Mouse (Mus musculus): ENCODE data around the gene Shroom2. TPM values are rescaled to one million over a fixed set of nuclear protein-coding genes. Genes with fewer than 3 reads are reported as not detected.
A peak's percentile ranks its signal among the peaks of the same experiment; 100 is the strongest.
"Not testable (repeated sequence)": the region's sequence is repeated elsewhere in the genome, so short reads cannot be mapped to it uniquely, and the experiment has no call there.

The Shroom2 gene
- polyA plus RNA-seq, 1 experiment from 2014 or later, result 5.9 TPM

DNA sequence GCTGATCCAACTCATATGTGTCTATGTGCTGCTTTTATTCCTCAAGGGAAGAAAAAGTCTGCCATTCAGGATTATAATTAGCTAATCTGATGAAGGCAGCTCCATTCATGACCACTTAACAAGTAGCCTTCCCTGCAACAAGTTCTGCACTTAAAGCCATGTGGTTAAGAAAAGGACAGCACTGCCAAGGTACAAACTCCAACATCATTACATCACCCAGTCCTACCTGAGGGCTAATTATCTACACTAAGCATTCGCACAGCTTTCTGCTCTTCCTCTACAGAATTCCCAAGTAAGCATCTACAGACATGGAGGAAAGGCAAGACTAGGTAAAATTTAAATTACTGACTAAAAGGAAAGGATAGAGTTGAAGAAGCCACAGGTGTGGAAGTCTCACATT lies 13.4 kb downstream of the Shroom2 start:
- no peak for TF ChIP-seq CTCF (IDR thresholded peaks at IDR 0.05; ENCODE audit: low read depth)
- Histone ChIP-seq H3K27ac (no peak overlapping the region), H3K36me3 (ENCODE audit: insufficient read depth, low read length) (no peaks in the 10 kb centered on the region), H3K4me3 (replicated peaks; ENCODE audit: low read depth, low read length) (no peak overlapping the region), H3K4me1 (replicated peaks; ENCODE audit: insufficient read depth, low read length) (no peaks in the 10 kb centered on the region), H3K4me2 (ENCODE audit: low read length) (no peak overlapping the region), H3K9ac (ENCODE audit: low read depth, low read length) (no peak overlapping the region), H3K27me3 (ENCODE audit: insufficient read depth, low read length) (no peaks in the 10 kb centered on the region), H3K9me3 (replicated peaks; ENCODE audit: low read length) (no peaks in the 10 kb centered on the region)
- ATAC-seq (replicated peaks; ENCODE audit: low FRiP score, low read depth), result no peak
- no peak for DNase-seq (ENCODE audit: low spot score)
- WGBS, result 82% methylated on average over 1 of the region's 1 CpGs

DNA sequence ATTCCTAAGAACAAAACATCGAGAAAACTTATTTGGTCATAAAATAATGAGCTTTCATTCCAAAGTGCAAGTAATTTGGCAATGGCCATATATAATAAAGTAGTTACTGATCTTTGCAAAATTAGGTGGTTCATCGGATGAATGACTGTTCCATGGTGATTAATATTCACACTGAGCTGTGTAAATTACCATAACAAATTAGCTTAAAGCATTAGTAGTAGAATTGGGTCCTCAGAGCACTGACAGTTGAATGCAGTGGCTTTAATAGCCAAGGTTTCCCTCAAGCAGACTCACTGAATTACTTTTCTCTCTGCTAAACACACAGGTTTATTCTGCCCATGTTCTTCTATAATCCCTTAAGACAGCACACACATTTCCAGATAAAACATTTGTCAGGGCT lies 23.3 kb downstream of the Shroom2 start:
- ATAC-seq (replicated peaks; ENCODE audit: low FRiP score, low read depth) (no peak), DNase-seq (ENCODE audit: low spot score) (no peak)
- H3K9me3 ChIP-seq (replicated peaks; ENCODE audit: low read length), result no peaks in the 10 kb centered on the region
- H3K27ac ChIP-seq, result no peak overlapping the region
- WGBS, result 72% methylated on average over 2 of the region's 2 CpGs
- no peaks in the 10 kb centered on the region for H3K4me1 ChIP-seq (replicated peaks; ENCODE audit: insufficient read depth, low read length)
- H3K9ac ChIP-seq (ENCODE audit: low read depth, low read length), result no peak overlapping the region
- no peaks in the 10 kb centered on the region for H3K27me3 ChIP-seq (ENCODE audit: insufficient read depth, low read length)
- no peaks in the 10 kb centered on the region for H3K36me3 ChIP-seq (ENCODE audit: insufficient read depth, low read length)
- no peak overlapping the region for H3K4me3 ChIP-seq (replicated peaks; ENCODE audit: low read depth, low read length)
- H3K4me2 ChIP-seq (ENCODE audit: low read length), result no peak overlapping the region
- TF ChIP-seq CTCF (IDR thresholded peaks at IDR 0.05; ENCODE audit: low read depth), result no peak

DNA sequence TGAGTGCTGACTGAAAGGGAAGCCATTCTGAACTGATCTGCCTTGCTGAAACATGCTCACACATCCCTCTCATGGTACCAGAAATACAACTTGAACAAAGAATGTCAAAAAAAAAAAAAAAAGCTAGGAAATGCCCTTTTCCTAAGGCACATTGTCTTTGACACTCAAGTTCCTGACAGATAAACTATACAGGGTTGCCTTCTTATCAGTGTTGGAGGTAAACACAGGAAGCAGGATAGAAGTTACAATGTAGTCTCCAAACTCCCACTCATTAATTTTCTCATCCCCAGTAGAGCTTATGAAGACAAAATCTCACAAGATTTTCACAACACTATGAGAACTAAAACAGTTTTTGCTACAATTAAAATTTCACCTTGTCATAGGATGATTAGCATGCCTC lies 25.6 kb downstream of the Shroom2 start:
- H3K4me1 ChIP-seq (replicated peaks; ENCODE audit: insufficient read depth, low read length), result no peaks in the 10 kb centered on the region
- no peak overlapping the region for H3K4me2 ChIP-seq (ENCODE audit: low read length)
- DNase-seq (ENCODE audit: low spot score), result no peak
- ATAC-seq (replicated peaks; ENCODE audit: low FRiP score, low read depth), result no peak
- no peak overlapping the region for H3K9ac ChIP-seq (ENCODE audit: low read depth, low read length)
- no peaks in the 10 kb centered on the region for H3K27me3 ChIP-seq (ENCODE audit: insufficient read depth, low read length)
- no peaks in the 10 kb centered on the region for H3K36me3 ChIP-seq (ENCODE audit: insufficient read depth, low read length)
- TF ChIP-seq CTCF (IDR thresholded peaks at IDR 0.05; ENCODE audit: low read depth), result no peak
- no peak overlapping the region for H3K27ac ChIP-seq
- no peak overlapping the region for H3K4me3 ChIP-seq (replicated peaks; ENCODE audit: low read depth, low read length)
- no peaks in the 10 kb centered on the region for H3K9me3 ChIP-seq (replicated peaks; ENCODE audit: low read length)

DNA sequence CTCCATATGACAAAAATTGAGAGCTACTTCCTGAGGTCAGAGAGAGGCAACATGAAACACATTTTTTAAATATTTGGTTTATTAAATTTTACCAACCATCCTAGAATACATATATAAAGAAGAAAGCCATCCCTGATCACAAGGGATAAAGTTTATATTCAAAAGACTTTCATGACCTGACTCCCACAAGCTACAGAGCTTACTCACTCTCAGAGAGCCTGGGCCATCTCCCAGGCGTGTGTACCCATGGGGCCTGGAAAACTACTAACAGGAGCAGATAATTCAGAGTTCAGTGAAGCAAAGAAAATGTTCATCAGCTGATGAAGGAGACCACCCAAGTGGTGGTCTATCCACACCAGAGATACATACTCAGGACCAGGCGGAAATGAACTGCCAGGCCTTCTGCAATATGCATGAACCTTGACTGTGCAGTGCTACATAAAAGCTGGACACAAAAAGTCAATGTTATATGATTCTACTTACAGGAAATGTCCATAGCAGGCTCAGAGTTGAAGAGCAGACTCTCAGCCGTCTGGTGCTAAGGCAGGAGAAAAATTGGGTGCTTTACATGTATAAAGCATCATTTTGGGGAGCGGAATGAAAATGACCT lies 30.4 kb downstream of the Shroom2 start:
- TF ChIP-seq CTCF (IDR thresholded peaks at IDR 0.05; ENCODE audit: low read depth), result no peak
- H3K27ac ChIP-seq, result no peak overlapping the region
- no peaks in the 10 kb centered on the region for H3K27me3 ChIP-seq (ENCODE audit: insufficient read depth, low read length)
- no peaks in the 10 kb centered on the region for H3K36me3 ChIP-seq (ENCODE audit: insufficient read depth, low read length)
- no peak overlapping the region for H3K4me3 ChIP-seq (replicated peaks; ENCODE audit: low read depth, low read length)
- H3K4me1 ChIP-seq (replicated peaks; ENCODE audit: insufficient read depth, low read length), result no peaks in the 10 kb centered on the region
- no peak overlapping the region for H3K9ac ChIP-seq (ENCODE audit: low read depth, low read length)
- ATAC-seq (replicated peaks; ENCODE audit: low FRiP score, low read depth) (peak; percentile 40; the same call in 1 of the 2 replicates), DNase-seq (ENCODE audit: low spot score) (peak; percentile 22)
- no peaks in the 10 kb centered on the region for H3K9me3 ChIP-seq (replicated peaks; ENCODE audit: low read length)
- H3K4me2 ChIP-seq (ENCODE audit: low read length), result no peak overlapping the region
- 66% methylated on average over 4 of the region's 4 CpGs for WGBS

DNA sequence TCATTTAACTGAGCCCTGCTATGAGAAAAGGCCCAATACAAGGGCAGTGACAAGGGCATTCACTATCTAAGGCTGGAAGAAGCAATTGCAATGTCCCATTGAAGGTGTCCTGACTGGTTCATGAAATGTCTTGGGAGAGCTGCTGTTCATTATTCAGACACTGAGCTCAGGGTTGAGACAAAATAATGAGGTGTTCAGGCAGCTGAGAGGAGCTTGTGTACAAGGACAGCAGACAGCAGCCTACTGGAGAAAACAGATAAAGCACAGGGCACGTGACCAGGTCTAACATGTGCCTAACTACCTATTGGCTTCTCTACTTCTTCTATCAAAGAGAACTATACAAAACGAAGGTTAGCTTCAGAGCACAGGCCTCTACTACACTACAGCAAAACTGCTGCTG lies 31.1 kb downstream of the Shroom2 start:
- 68% methylated on average over 2 of the region's 2 CpGs for WGBS
- H3K9me3 ChIP-seq (replicated peaks; ENCODE audit: low read length), result no peaks in the 10 kb centered on the region
- no peak overlapping the region for H3K4me3 ChIP-seq (replicated peaks; ENCODE audit: low read depth, low read length)
- no peak overlapping the region for H3K4me2 ChIP-seq (ENCODE audit: low read length)
- no peaks in the 10 kb centered on the region for H3K4me1 ChIP-seq (replicated peaks; ENCODE audit: insufficient read depth, low read length)
- H3K36me3 ChIP-seq (ENCODE audit: insufficient read depth, low read length), result no peaks in the 10 kb centered on the region
- no peak overlapping the region for H3K9ac ChIP-seq (ENCODE audit: low read depth, low read length)
- H3K27me3 ChIP-seq (ENCODE audit: insufficient read depth, low read length), result no peaks in the 10 kb centered on the region
- TF ChIP-seq CTCF (IDR thresholded peaks at IDR 0.05; ENCODE audit: low read depth), result no peak
- ATAC-seq (replicated peaks; ENCODE audit: low FRiP score, low read depth) (no peak), DNase-seq (ENCODE audit: low spot score) (no peak)
- H3K27ac ChIP-seq, result peak overlapping the region; percentile 27; the same call in 1 of the 2 replicates

DNA sequence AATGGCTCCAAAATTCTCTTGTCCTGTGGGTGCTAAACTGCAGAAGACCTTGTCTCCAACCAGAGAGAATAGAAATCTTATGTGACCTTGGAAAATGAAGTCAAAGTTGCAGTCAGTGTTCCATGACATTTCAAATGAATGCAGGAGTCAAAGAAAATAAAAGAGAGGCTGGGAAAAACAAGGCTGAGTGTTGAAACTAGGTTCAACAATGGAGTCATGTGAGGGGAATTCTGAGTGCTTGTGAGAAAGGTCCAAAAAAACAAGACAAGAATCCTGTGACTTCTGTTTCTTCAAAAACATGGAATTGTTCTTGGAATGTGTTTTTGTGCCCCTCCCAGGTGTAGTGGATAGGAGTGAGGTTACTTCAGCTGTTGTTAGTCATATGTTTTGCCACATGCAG lies 34.0 kb downstream of the Shroom2 start:
- ATAC-seq (replicated peaks; ENCODE audit: low FRiP score, low read depth) (no peak), DNase-seq (ENCODE audit: low spot score) (no peak)
- no peak overlapping the region for H3K27ac ChIP-seq
- H3K36me3 ChIP-seq (ENCODE audit: insufficient read depth, low read length), result no peaks in the 10 kb centered on the region
- TF ChIP-seq CTCF (IDR thresholded peaks at IDR 0.05; ENCODE audit: low read depth), result no peak
- H3K9me3 ChIP-seq (replicated peaks; ENCODE audit: low read length), result no peaks in the 10 kb centered on the region
- no peak overlapping the region for H3K9ac ChIP-seq (ENCODE audit: low read depth, low read length)
- no peaks in the 10 kb centered on the region for H3K4me1 ChIP-seq (replicated peaks; ENCODE audit: insufficient read depth, low read length)
- no peak overlapping the region for H3K4me2 ChIP-seq (ENCODE audit: low read length)
- no peaks in the 10 kb centered on the region for H3K27me3 ChIP-seq (ENCODE audit: insufficient read depth, low read length)
- H3K4me3 ChIP-seq (replicated peaks; ENCODE audit: low read depth, low read length), result no peak overlapping the region

DNA sequence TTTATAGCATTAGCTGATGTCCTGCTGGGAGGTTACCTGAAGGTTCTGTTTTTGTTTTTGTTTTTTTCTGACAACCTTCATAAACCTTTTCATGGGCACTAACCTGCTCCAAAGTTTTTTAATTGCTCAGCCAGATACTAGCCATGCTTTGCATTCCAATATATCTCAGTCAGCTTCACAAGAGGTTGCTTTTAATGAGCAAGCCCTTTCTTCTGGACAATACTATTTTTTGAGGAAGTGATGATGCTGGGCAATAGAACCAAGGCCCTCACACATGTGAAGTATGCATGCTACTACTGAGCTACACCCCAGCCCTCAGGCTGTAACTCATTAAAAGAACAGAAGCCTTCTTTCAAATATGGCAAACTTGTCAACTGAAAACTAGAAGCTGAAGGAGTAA lies 52.6 kb downstream of the Shroom2 start:
- Histone ChIP-seq H3K27me3 (ENCODE audit: insufficient read depth, low read length) (no peaks in the 10 kb centered on the region), H3K9me3 (replicated peaks; ENCODE audit: low read length) (no peaks in the 10 kb centered on the region), H3K9ac (ENCODE audit: low read depth, low read length) (no peak overlapping the region), H3K4me3 (replicated peaks; ENCODE audit: low read depth, low read length) (no peak overlapping the region), H3K27ac (no peak overlapping the region), H3K36me3 (ENCODE audit: insufficient read depth, low read length) (no peaks in the 10 kb centered on the region), H3K4me1 (replicated peaks; ENCODE audit: insufficient read depth, low read length) (no peaks in the 10 kb centered on the region), H3K4me2 (ENCODE audit: low read length) (no peak overlapping the region)
- no peak for TF ChIP-seq CTCF (IDR thresholded peaks at IDR 0.05; ENCODE audit: low read depth)
- ATAC-seq (replicated peaks; ENCODE audit: low FRiP score, low read depth), result no peak
- no peak for DNase-seq (ENCODE audit: low spot score)

DNA sequence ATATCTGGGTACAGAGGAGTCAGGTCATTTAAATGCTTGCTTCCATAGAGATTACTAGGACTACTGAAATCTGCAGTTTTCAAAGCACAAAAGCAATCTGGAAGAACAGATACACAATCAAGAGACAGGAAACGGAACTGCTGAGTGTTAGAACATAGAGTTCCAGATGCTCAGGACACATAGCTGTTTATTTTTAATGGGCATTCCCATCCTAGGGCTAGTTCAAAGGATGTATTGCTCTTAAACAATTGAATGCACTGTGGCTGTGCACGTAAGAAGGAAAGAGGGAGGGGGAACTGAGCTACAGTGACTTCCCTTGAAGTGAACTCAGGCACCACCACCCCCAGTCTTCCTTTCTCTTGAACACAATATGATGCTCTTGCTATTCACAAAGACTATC lies 58.5 kb downstream of the Shroom2 start:
- not testable (repeated sequence) for ATAC-seq (replicated peaks; ENCODE audit: low FRiP score, low read depth); H3K9me3 ChIP-seq (replicated peaks; ENCODE audit: low read length)

More for the DNA sequence above, 58.5 kb downstream of the Shroom2 start:
- H3K27me3 ChIP-seq (ENCODE audit: insufficient read depth, low read length); DNase-seq (ENCODE audit: low spot score); H3K4me1 ChIP-seq (replicated peaks; ENCODE audit: insufficient read depth, low read length); H3K4me2 ChIP-seq (ENCODE audit: low read length); H3K36me3 ChIP-seq (ENCODE audit: insufficient read depth, low read length); H3K27ac ChIP-seq; H3K9ac ChIP-seq (ENCODE audit: low read depth, low read length); H3K4me3 ChIP-seq (replicated peaks; ENCODE audit: low read depth, low read length): not testable (repeated sequence)
- WGBS, result 51% methylated on average over 2 of the region's 2 CpGs

All from kidney, postnatal 0 days (tissue).